Mouse (Mus musculus) stomach, postnatal 0 days (tissue): ENCODE measurements around the gene S1pr1.

ENCODE experiments used
- CTCF ChIP-seq: IDR thresholded peaks from 2 replicates; pipeline ENCODE4 v1.5.1; 2016; ENCODE audit warnings: antibody characterized with exemption, low read depth, mild to moderate bottlenecking, moderate library complexity
- EP300 ChIP-seq: optimal IDR thresholded peaks from 2 replicates; pipeline ENCODE3; 2016; ENCODE audit warnings: antibody characterized with exemption

DNA sequence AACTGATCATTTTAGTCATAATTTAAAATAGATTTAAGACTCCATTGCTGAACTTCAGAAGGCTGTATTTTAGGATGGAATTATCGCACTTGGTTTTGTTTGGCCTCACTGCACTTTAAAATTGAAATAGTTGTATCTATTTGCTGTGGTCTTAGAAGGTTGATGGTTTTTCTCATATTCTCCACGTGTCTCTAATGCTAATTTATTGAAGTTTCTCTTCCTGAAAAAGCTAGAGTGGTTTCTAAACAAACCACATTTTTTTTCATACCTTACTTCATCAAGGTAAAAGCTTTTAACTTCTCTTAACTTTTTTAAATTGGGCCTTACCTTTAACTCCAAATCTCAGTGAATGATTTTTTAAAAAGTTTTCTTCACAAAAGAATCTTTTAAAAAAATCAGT lies 4.8 kb downstream of the S1pr1 start:
- no peak for TF ChIP-seq CTCF
- no peak for TF ChIP-seq EP300
